Mouse (Mus musculus) cerebellum, adult 2 months (tissue): ENCODE data around the gene Hnrnpa3.

Experiments used
- CTCF ChIP-seq: fragments of 200-500 bp; IDR thresholded peaks from 2 replicates; pipeline ENCODE4 v1.5.1; 2011; ENCODE audit warnings: low read depth, mild to moderate bottlenecking, control low read depth, low read length, moderate library complexity, borderline replicate concordance; ENCODE audit not compliant: insufficient read depth
- POLR2A ChIP-seq: fragments of 200-500 bp; IDR thresholded peaks from 2 replicates; pipeline ENCODE4 v1.6.1; 2011; ENCODE audit warnings: low read length, control low read depth, borderline replicate concordance; ENCODE audit not compliant: insufficient read depth

DNA sequence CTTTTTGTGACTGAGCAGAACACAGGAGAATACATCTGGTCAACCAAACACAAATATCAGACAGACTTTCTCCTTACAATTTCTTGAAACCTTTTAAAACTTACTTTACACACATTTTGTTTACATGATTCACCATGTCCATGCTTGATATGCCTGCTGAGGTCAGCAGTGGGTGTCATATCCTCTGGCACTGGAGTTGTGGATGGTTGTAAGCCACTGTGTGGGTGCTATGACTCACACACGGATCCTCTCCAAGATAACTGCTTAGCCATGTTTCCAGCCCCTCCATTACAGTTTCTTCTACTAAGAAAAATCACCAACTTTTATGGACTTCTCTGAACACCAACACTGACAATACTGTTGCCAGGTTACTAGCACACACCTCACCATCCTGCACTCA, 29.8 kb downstream of the Hnrnpa3 start:
- TF ChIP-seq CTCF (no peak), POLR2A (no peak)
